Mouse (Mus musculus) heart, adult 2 months (tissue): ENCODE measurements around the gene Ipo4.

Experiments used
- CTCF ChIP-seq: fragments of 200-600 bp; IDR thresholded peaks from 2 replicates; pipeline ENCODE4 v1.8.1; 2022; ENCODE audit warnings: antibody characterized with exemption, mild to moderate bottlenecking, moderate library complexity
- EP300 ChIP-seq: fragments of 200-500 bp; IDR thresholded peaks from 2 replicates; pipeline ENCODE4 v1.6.1; 2011; ENCODE audit warnings: low read depth, low read length, control low read depth; ENCODE audit not compliant: insufficient read depth
- POLR2A ChIP-seq: fragments of 200-500 bp; IDR thresholded peaks from 2 replicates; pipeline ENCODE4 v1.6.1; 2011; ENCODE audit warnings: mild to moderate bottlenecking, low read depth, low read length, control low read depth; ENCODE audit not compliant: insufficient read depth

- TF ChIP-seq EP300 (no peak), CTCF (no peak), POLR2A (no peak)
These were observed 2.0 kb upstream of the Ipo4 start, which contains the start of gene Gm49378 for GRCm38 (mm10) chr14:55637795-55638194.
